Mouse (Mus musculus) inflammation-experienced regulatory T-cells, adult 6 months (primary cell): ENCODE data around the gene Supt4a. TPM values are rescaled to one million over a fixed set of nuclear protein-coding genes. Genes with fewer than 3 reads are reported as not detected.

Experiments used
- ATAC-seq: one replicate; pipeline ENCODE4 v1.8.0; 2017
- polyA plus RNA-seq, 3 experiments: library from polyadenylated mRNA; unstranded; fragments of 100-300 nt; shearing (Covaris generic); gene quantifications; one replicate each; pipeline ENCODE4 v1.2.1; 2017

The Supt4a gene
- polyA plus RNA-seq, 3 experiments from 2014 or later: 357 to 377 (median 371) TPM

GRCm38 (mm10) chr11:87725964-87726562, 11.3 kb upstream of the Supt4a start:
- peak; percentile 41 for ATAC-seq

GRCm38 (mm10) chr11:87727021-87727420, 10.3 kb upstream of the Supt4a start:
- ATAC-seq: no peak

- ATAC-seq: no peak
Observed at GRCm38 (mm10) chr11:87727471-87727870, 9.9 kb upstream of the Supt4a start.

- ATAC-seq: no peak
Observed at GRCm38 (mm10) chr11:87728850-87729592, 8.3 kb upstream of the Supt4a start.

GRCm38 (mm10) chr11:87729593-87730185, 7.7 kb upstream of the Supt4a start:
- ATAC-seq: no peak

GRCm38 (mm10) chr11:87730652-87731310, 6.6 kb upstream of the Supt4a start:
- no peak for ATAC-seq

GRCm38 (mm10) chr11:87734346-87734745, 3.0 kb upstream of the Supt4a start:
- ATAC-seq: peak; percentile 19

GRCm38 (mm10) chr11:87735691-87736090, 1.7 kb upstream of the Supt4a start:
- no peak for ATAC-seq

- ATAC-seq: peak; percentile 29
Observed at GRCm38 (mm10) chr11:87736647-87737134, 661 bp upstream of the Supt4a start.

GRCm38 (mm10) chr11:87743691-87744090, 6.3 kb downstream of the Supt4a start:
- no peak for ATAC-seq

GRCm38 (mm10) chr11:87744964-87745363, 7.6 kb downstream of the Supt4a start:
- peak; percentile 73 for ATAC-seq

- ATAC-seq: no peak
Observed at GRCm38 (mm10) chr11:87745632-87746555, 8.5 kb downstream of the Supt4a start.

- no peak for ATAC-seq
Observed at GRCm38 (mm10) chr11:87747312-87747711, 10.0 kb downstream of the Supt4a start.

- no peak for ATAC-seq
Observed at GRCm38 (mm10) chr11:87747716-87748115, 10.4 kb downstream of the Supt4a start.

GRCm38 (mm10) chr11:87748132-87749119, 11.1 kb downstream of the Supt4a start:
- ATAC-seq: peak; percentile 38

GRCm38 (mm10) chr11:87749192-87750042, 12.1 kb downstream of the Supt4a start:
- peak; percentile 64 for ATAC-seq

GRCm38 (mm10) chr11:87750043-87750421, 12.7 kb downstream of the Supt4a start:
- no peak for ATAC-seq

GRCm38 (mm10) chr11:87750521-87750920, 13.2 kb downstream of the Supt4a start:
- peak; percentile 11 for ATAC-seq

- no peak for ATAC-seq
Observed at GRCm38 (mm10) chr11:87751031-87751430, 13.7 kb downstream of the Supt4a start.

- peak; percentile 32 for ATAC-seq
Observed at GRCm38 (mm10) chr11:87751491-87751966, 14.2 kb downstream of the Supt4a start.
